Mouse (Mus musculus) brain, embryonic 14.5 days (tissue): Measurements from ENCODE around the gene Itih3.

ENCODE experiments used
- CTCF ChIP-seq: fragments of 200-500 bp; IDR thresholded peaks from 2 replicates; pipeline ENCODE4 v1.5.1; 2012; ENCODE audit warnings: inconsistent platforms, mild to moderate bottlenecking, moderate library complexity, borderline replicate concordance; ENCODE audit not compliant: insufficient read depth, insufficient read length; ENCODE audit errors: extremely low read depth
- POLR2A ChIP-seq: fragments of 200-500 bp; IDR thresholded peaks from 2 replicates; pipeline ENCODE4 v1.6.1; 2012; ENCODE audit warnings: mild to moderate bottlenecking, inconsistent platforms, borderline replicate concordance; ENCODE audit not compliant: poor library complexity, insufficient read depth, insufficient read length, severe bottlenecking; ENCODE audit errors: extremely low read depth

GRCm38 (mm10) chr14:30877827-30878226 lies 45.7 kb downstream of the Itih3 start:
- TF ChIP-seq CTCF (no peak), POLR2A (no peak)
